Mouse (Mus musculus): ENCODE results near the gene St6galnac3.

DNA sequence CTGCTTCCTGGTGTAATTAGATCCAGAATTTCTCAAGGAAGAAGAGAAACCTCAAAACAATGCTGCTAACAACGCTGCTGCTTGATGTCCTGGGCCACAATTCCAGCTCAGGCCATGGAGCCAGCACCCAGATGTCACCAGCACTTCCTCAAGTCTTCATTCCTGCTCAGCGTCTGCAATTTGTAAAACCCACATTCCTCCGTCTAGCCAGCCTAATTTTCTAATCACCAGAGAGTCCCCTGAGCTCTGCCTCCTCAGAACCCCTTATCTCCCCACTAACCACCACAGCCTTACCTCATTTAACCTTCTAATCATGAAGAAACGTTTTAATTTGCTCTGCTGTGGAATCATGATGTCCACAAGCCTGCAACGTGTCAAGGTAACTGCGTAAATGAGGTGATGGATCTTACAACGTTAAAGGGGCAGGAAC lies 213.8 kb downstream of the St6galnac3 start:
- TF ChIP-seq CTCF (IDR thresholded peaks at IDR 0.05; ENCODE audit: low read depth, low read length) (no peak), POLR2A (IDR thresholded peaks at IDR 0.05; ENCODE audit: borderline replicate concordance, low read depth, low read length) (no peak)
